Mouse (Mus musculus) 416B (cell line): ENCODE measurements around the gene Ino80.

ENCODE experiments used
- DNase-seq: peaks from one replicate; pipeline ENCODE4 v3.0.0; 2011; ENCODE audit warnings: low read depth

The Ino80 gene

DNA sequence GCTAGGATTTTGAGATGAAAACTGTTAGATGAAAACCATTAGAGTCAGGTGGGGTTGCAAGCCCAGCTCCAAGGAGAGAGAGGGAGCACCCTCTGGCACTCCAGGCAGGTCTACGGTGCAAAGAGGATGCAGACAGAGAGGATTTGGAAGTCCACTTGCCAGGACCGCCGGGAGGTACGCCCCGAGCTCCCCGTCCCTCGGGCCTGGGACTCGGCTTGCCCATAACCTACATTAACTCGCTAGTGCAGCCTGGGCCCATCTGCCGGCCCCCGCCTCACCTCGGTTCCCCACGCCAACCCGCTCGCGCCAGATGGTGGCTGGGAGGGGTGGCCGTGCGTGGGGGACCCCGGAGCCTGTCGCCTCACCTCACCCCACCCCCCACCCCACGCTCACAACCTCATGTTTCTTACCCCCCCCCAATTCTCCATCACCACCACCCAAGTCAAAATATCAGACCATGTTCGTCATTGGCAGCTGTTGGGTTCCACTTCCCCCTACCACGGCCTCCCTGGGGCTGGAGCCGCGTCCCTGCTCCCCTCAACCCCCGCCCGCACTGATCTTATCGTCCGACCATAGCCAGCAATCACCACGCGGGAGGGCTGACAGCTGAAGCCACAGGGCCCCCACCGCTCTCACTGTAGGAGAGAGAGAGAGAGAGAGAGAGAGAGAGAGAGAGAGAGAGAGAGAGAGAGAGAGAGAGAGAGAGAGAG is 153.5 kb downstream of the Ino80 start:
- no peak for DNase-seq
